Mouse (Mus musculus) CH12.LX (cell line): ENCODE results near the gene Dscam. TPM values are rescaled to one million over a fixed set of nuclear protein-coding genes. Genes with fewer than 3 reads are reported as not detected.

Experiments
- DNase-seq: peaks from one replicate; pipeline ENCODE4 v3.0.0-alpha.2; 2013; ENCODE audit errors: extremely low read depth
- H3K27ac ChIP-seq: 2 replicates; pipeline ENCODE4 v1.5.1; 2012; ENCODE audit warnings: low read depth, mild to moderate bottlenecking, control low read depth, moderate library complexity; ENCODE audit not compliant: insufficient read depth
- H3K27me3 ChIP-seq: replicated peaks from 2 replicates; pipeline ENCODE3; 2012; ENCODE audit warnings: inconsistent platforms
- H3K36me3 ChIP-seq, 2 experiments: replicated peaks in 1 of 2; 2 replicates each; pipeline versions ENCODE3 to v1.6.1; 2012; ENCODE audit warnings: inconsistent platforms in 1 of 2, low read length in 1 of 2, mild to moderate bottlenecking in 1 of 2, mixed read lengths in 1 of 2, moderate library complexity in 1 of 2; ENCODE audit not compliant: control insufficient read depth in 1 of 2, insufficient read depth in 1 of 2
- H3K4me1 ChIP-seq, 2 experiments: 2 replicates each; pipeline ENCODE4 v1.6.1; 2012; ENCODE audit warnings: inconsistent platforms in 1 of 2, moderate library complexity in 1 of 2; ENCODE audit not compliant: insufficient read depth in 2 of 2, control insufficient read depth in 1 of 2
- H3K4me2 ChIP-seq: 2 replicates; pipeline ENCODE4 v1.6.1; 2012; ENCODE audit warnings: low read depth, mild to moderate bottlenecking, control low read depth; ENCODE audit not compliant: poor library complexity, insufficient read depth, severe bottlenecking
- H3K4me3 ChIP-seq, 3 experiments: fragments of 150-350 bp in 1 of 3; sonication (generic) in 1 of 3; replicated peaks in 1 of 3; 2 replicates each; pipeline versions ENCODE3 to v1.5.1; 2011 to 2012; ENCODE audit warnings: low read depth in 2 of 3, low read length in 2 of 3, mild to moderate bottlenecking in 2 of 3, moderate library complexity in 2 of 3, control low read depth in 1 of 3, improper control_type of control experiment in 1 of 3, inconsistent platforms in 1 of 3, mixed read lengths in 1 of 3; ENCODE audit not compliant: poor library complexity in 1 of 3
- H3K79me2 ChIP-seq: replicated peaks from 2 replicates; pipeline ENCODE4 v1.6.1; 2012; ENCODE audit warnings: mild to moderate bottlenecking, moderate library complexity; ENCODE audit not compliant: control insufficient read depth, poor library complexity, insufficient read depth, severe bottlenecking; ENCODE audit errors: extremely low read depth
- H3K9ac ChIP-seq: 2 replicates; pipeline ENCODE4 v1.6.1; 2012; ENCODE audit warnings: low read depth, mild to moderate bottlenecking, control low read depth, moderate library complexity; ENCODE audit not compliant: insufficient read depth
- H3K9me3 ChIP-seq: replicated peaks from 2 replicates; pipeline ENCODE3; 2012; ENCODE audit warnings: low read length, inconsistent platforms, mixed read lengths
- BHLHE40 ChIP-seq: IDR thresholded peaks from 2 replicates; pipeline ENCODE4 v1.6.1; 2011; ENCODE audit warnings: mild to moderate bottlenecking, low read depth, low read length, improper control_type of control experiment
- CHD1 ChIP-seq: IDR thresholded peaks from 2 replicates; pipeline ENCODE4 v1.6.1; 2012; ENCODE audit warnings: low read depth, low read length, improper control_type of control experiment, inconsistent platforms
- CHD2 ChIP-seq: IDR thresholded peaks from 2 replicates; pipeline ENCODE4 v1.6.1; 2011; ENCODE audit warnings: low read length, improper control_type of control experiment
- CTCF ChIP-seq, 2 experiments: IDR thresholded peaks in 1 of 2; conservative IDR thresholded peaks in 1 of 2; 2 replicates each; pipeline ENCODE4 v1.5.1; 2011 to 2012; ENCODE audit warnings: low read depth in 2 of 2, low read length in 2 of 2, improper control_type of control experiment in 1 of 2, inconsistent platforms in 1 of 2, mild to moderate bottlenecking in 1 of 2, moderate library complexity in 1 of 2
- ELF1 ChIP-seq: IDR thresholded peaks from 2 replicates; pipeline ENCODE4 v1.6.1; 2014; ENCODE audit warnings: low read depth, mild to moderate bottlenecking, inconsistent platforms, low read length, improper control_type of control experiment
- EP300 ChIP-seq: IDR thresholded peaks from 2 replicates; pipeline ENCODE4 v1.6.1; 2011; ENCODE audit warnings: low read length, improper control_type of control experiment
- GABPA ChIP-seq: IDR thresholded peaks from 2 replicates; pipeline ENCODE4 v1.6.1; 2012; ENCODE audit warnings: low read depth, low read length, improper control_type of control experiment, inconsistent platforms; ENCODE audit not compliant: insufficient replicate concordance
- HCFC1 ChIP-seq: IDR thresholded peaks from 2 replicates; pipeline ENCODE4 v1.6.1; 2012; ENCODE audit warnings: low read depth, mild to moderate bottlenecking, inconsistent platforms, low read length, improper control_type of control experiment
- IRF4 ChIP-seq: IDR thresholded peaks from 2 replicates; pipeline ENCODE4 v1.6.1; 2014; ENCODE audit warnings: low read depth, mild to moderate bottlenecking, inconsistent platforms, low read length, improper control_type of control experiment
- MAFK ChIP-seq: IDR thresholded peaks from 2 replicates; pipeline ENCODE4 v1.6.1; 2011; ENCODE audit warnings: low read length, improper control_type of control experiment; ENCODE audit not compliant: insufficient replicate concordance
- MAX ChIP-seq: IDR thresholded peaks from 2 replicates; pipeline ENCODE4 v1.6.1; 2011; ENCODE audit warnings: low read length, improper control_type of control experiment
- NELFE ChIP-seq: IDR thresholded peaks from 2 replicates; pipeline ENCODE4 v1.6.1; 2011; ENCODE audit warnings: low read depth, low read length, improper control_type of control experiment
- NRF1 ChIP-seq: IDR thresholded peaks from 2 replicates; pipeline ENCODE4 v1.6.1; 2014; ENCODE audit warnings: low read depth, mild to moderate bottlenecking, inconsistent platforms, low read length, improper control_type of control experiment, moderate library complexity
- POLR2A ChIP-seq: IDR thresholded peaks from 2 replicates; pipeline ENCODE4 v1.6.1; 2011; ENCODE audit warnings: low read depth, mild to moderate bottlenecking, improper control_type of control experiment, low read length
- POLR2AphosphoS2 ChIP-seq: IDR thresholded peaks from 2 replicates; pipeline ENCODE4 v1.6.1; 2011; ENCODE audit warnings: low read depth, low read length, improper control_type of control experiment
- RCOR1 ChIP-seq: conservative IDR thresholded peaks from 2 replicates; pipeline ENCODE4 v1.6.1; 2012; ENCODE audit warnings: low read depth, mild to moderate bottlenecking, inconsistent platforms, low read length, improper control_type of control experiment
- TBP ChIP-seq: conservative IDR thresholded peaks from 2 replicates; pipeline ENCODE4 v1.6.1; 2011; ENCODE audit warnings: low read depth, low read length, improper control_type of control experiment
- TCF12 ChIP-seq: IDR thresholded peaks from 2 replicates; pipeline ENCODE4 v1.6.1; 2014; ENCODE audit warnings: low read depth, mild to moderate bottlenecking, inconsistent platforms, low read length, improper control_type of control experiment
- USF1 ChIP-seq: IDR thresholded peaks from 2 replicates; pipeline ENCODE4 v1.6.1; 2014; ENCODE audit warnings: low read depth, mild to moderate bottlenecking, inconsistent platforms, low read length, improper control_type of control experiment
- USF2 ChIP-seq: conservative IDR thresholded peaks from 2 replicates; pipeline ENCODE4 v1.6.1; 2011; ENCODE audit warnings: low read depth, low read length, improper control_type of control experiment
- ZC3H11A ChIP-seq: IDR thresholded peaks from 2 replicates; pipeline ENCODE4 v1.6.1; 2012; ENCODE audit warnings: low read depth, mild to moderate bottlenecking, inconsistent platforms, low read length, improper control_type of control experiment
- ZMIZ1 ChIP-seq: IDR thresholded peaks from 2 replicates; pipeline ENCODE4 v1.6.1; 2012; ENCODE audit warnings: low read depth, mild to moderate bottlenecking, inconsistent platforms, low read length, improper control_type of control experiment
- ZNF384 ChIP-seq: IDR thresholded peaks from 2 replicates; pipeline ENCODE4 v1.6.1; 2012; ENCODE audit warnings: low read depth, low read length, improper control_type of control experiment, inconsistent platforms
- dilution Hi-C: fragments of 300-500 bp; cut with MboI; formaldehyde crosslinking; loops from 2 replicates; pipeline ENCODE4 v1.14.3; 2020; ENCODE audit warnings: low sequenced_read_pairs; ENCODE audit not compliant: extremely low pct_unique_long_range_greater_than_20kb, extremely low pct_ligation_motif_present
- in situ Hi-C: fragments of 300-500 bp; cut with MboI; formaldehyde crosslinking; loops from 3 replicates; pipeline ENCODE4 v1.14.3; 2019; ENCODE audit warnings: low sequenced_read_pairs, low pct_ligation_motif_present, low pct_unique_long_range_greater_than_20kb, mixed read lengths
- polyA plus RNA-seq: library from polyadenylated mRNA; unstranded; fragments of >175 nt; gene quantifications from 2 replicates; pipeline ENCODE4 v1.2.1, GENCODE M21; 2012; ENCODE audit warnings: low read depth; ENCODE audit not compliant: insufficient read length
- total RNA-seq, 2 experiments: library from RNA; depleted of rRNA; stranded (reverse); fragments of 300-350 nt in 1 of 2; fragments of >200 nt in 1 of 2; gene quantifications; 2 replicates each; pipeline ENCODE4 v1.2.3; 2012 to 2014

Dscam gene
- total and polyA plus RNA-seq, 3 experiments = under 0.01 to 0.39 (median 0.12) TPM

GRCm38 (mm10) chr16:96620861-96621260 is 549.7 kb downstream of the Dscam start:
- Histone ChIP-seq H3K4me3 (no peak overlapping the region), H3K27ac (no peak overlapping the region)
- TF ChIP-seq TCF12 (no peak), BHLHE40 (no peak)
- TF ChIP-seq, all 38 proteins: peak for 0
- in situ Hi-C loops (no loop called here), dilution Hi-C loops (no loop called here)
- DNase-seq = no peak
- Histone ChIP-seq H3K27me3 (no peaks in the 10 kb centered on the region), H3K9ac (no peak overlapping the region), H3K36me3 (no peaks in the 10 kb centered on the region), H3K79me2 (no peaks in the 10 kb centered on the region), H3K9me3 (no peaks in the 10 kb centered on the region), H3K4me1 (peaks cover 12 to 38% of the 10 kb centered on the region in 2 experiments), H3K4me2 (no peak overlapping the region)

- peaks cover 10 to 34% of the 10 kb centered on the region in 2 experiments for H3K4me1 ChIP-seq
- no peak overlapping the region for H3K27ac ChIP-seq
- no peak overlapping the region for H3K9ac ChIP-seq
- no peaks in the 10 kb centered on the region for H3K79me2 ChIP-seq
- in situ Hi-C loops = no loop called here
- TF ChIP-seq NELFE = no peak
- TF ChIP-seq CHD1 = no peak
- TF ChIP-seq USF2 = no peak
- no peak for TF ChIP-seq ZMIZ1
- no peak for TF ChIP-seq HCFC1
- no peak for TF ChIP-seq RCOR1
- no peak for TF ChIP-seq POLR2A
- TF ChIP-seq, all 38 proteins: peak for 0
- dilution Hi-C loops = no loop called here
- Histone ChIP-seq H3K4me3 (no peak overlapping the region), H3K36me3 (no peaks in the 10 kb centered on the region), H3K27me3 (no peaks in the 10 kb centered on the region), H3K4me2 (no peak overlapping the region), H3K9me3 (no peaks in the 10 kb centered on the region)
- DNase-seq = no peak
These were observed 550.1 kb downstream of the Dscam start for GRCm38 (mm10) chr16:96620402-96620801.

GRCm38 (mm10) chr16:96617772-96618171 is 552.8 kb downstream of the Dscam start:
- H3K4me3 ChIP-seq = no peak overlapping the region
- dilution Hi-C loops (no loop called here), in situ Hi-C loops (loop anchor here (10.0 kb wide), 1 partner anchor 143 kb away; no protein-coding TSS in a partner anchor)
- H3K36me3 ChIP-seq = no peaks in the 10 kb centered on the region
- H3K4me2 ChIP-seq = no peak overlapping the region
- no peak overlapping the region for H3K9ac ChIP-seq
- DNase-seq = no peak
- no peaks in the 10 kb centered on the region for H3K9me3 ChIP-seq
- no peaks in the 10 kb centered on the region for H3K27me3 ChIP-seq
- no peak overlapping the region for H3K27ac ChIP-seq
- H3K79me2 ChIP-seq = no peaks in the 10 kb centered on the region
- TF ChIP-seq USF1 (no peak), CHD2 (no peak), ZC3H11A (no peak), USF2 (no peak), POLR2A (no peak), TBP (no peak), POLR2AphosphoS2 (no peak), MAX (no peak), IRF4 (no peak), RCOR1 (no peak), MAFK (no peak), ELF1 (no peak), GABPA (no peak), NRF1 (no peak), ZNF384 (no peak), CHD1 (no peak), EP300 (no peak), CTCF (conservative IDR thresholded peaks at IDR 0.05 in 1 of 2, IDR thresholded peaks at IDR 0.05 in 1 of 2; ENCODE audit: low read depth in 2 of 2, low read length in 2 of 2) (no peak)
- H3K4me1 ChIP-seq = peaks cover 0 to 15% of the 10 kb centered on the region in 2 experiments; a peak in 2 of 4 replicates
